Mouse (Mus musculus) thymus, postnatal 14 days (tissue): ENCODE measurements at regions not wholly inside any gene's neighbourhood (a gene's known extent, or its start where the extent isn't known, plus 50 kb on each side); places are given as distances from the start of the nearest gene placed in this dataset.

ENCODE experiments used
- DNase-seq: peaks from one replicate; pipeline ENCODE4 v3.0.0; 2021

DNA sequence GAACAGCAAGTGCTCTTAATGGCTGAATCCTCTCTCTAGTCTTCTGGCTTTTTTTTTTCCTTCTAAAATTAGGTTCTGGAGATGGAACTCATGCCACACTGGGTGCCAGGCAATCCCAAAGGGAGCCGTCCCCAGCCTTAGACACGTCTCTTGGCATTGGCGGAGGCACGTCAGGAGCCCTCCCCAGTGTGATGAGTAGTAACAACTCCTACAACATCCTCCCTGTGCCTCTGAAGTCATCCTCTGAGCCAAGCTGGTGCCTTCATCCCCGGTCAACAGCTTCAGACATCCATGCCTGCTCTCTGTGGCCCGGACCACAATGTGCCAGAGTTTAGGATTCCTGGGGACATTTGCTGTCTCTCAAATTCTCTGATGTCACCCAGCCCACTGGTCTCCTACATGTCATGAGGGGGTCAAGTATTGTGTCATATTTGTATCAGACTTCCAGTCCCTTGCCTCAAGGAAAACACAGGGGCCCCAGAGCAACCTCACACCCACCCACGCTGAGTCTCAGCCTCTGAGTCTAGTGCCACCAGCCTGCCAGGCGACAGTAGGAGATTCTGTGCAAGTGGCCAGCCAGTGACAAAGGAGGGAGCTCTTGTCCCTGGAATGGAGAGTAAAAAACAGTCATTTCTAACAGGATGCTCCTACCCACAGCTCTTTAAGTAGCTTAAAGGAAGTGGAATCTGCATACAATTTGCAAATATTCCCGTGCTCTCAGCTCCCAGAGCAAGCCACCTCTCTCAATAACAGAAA is 144.5 kb upstream of the Kcnab2 start:
- no peak for DNase-seq

GRCm38 (mm10) chr4:152617636-152618035 is 140.0 kb upstream of the Kcnab2 start:
- no peak for DNase-seq

GRCm38 (mm10) chr4:152615155-152615554 is 137.5 kb upstream of the Kcnab2 start:
- DNase-seq: no peak

- no peak for DNase-seq
Measured at GRCm38 (mm10) chr4:152614356-152615100, 136.9 kb upstream of the Kcnab2 start.
